Mouse (Mus musculus): Measurements from ENCODE around the gene Tnxb. TPM values are rescaled to one million over a fixed set of nuclear protein-coding genes. Genes with fewer than 3 reads are reported as not detected.
"Not testable (repeated sequence)": the region's sequence is repeated elsewhere in the genome, so short reads cannot be mapped to it uniquely, and the experiment has no call there.

Tnxb gene
- total RNA-seq, 2 experiments from 2014 or later, result 40.6 to 47.3 TPM

GRCm38 (mm10) chr17:34685120-34686110 is 15.1 kb downstream of the Tnxb start:
- DNase-seq, result peak; percentile 70

GRCm38 (mm10) chr17:34688889-34689288 is 18.6 kb downstream of the Tnxb start:
- DNase-seq, result no peak

- peak; percentile 59 for DNase-seq
Measured at GRCm38 (mm10) chr17:34690458-34690857, 20.1 kb downstream of the Tnxb start.

GRCm38 (mm10) chr17:34692906-34693305 is 22.6 kb downstream of the Tnxb start:
- peak; percentile 87 for DNase-seq

GRCm38 (mm10) chr17:34699575-34700408 is 29.5 kb downstream of the Tnxb start:
- no peak for DNase-seq

GRCm38 (mm10) chr17:34700671-34701071 is 30.3 kb downstream of the Tnxb start:
- DNase-seq, result no peak

GRCm38 (mm10) chr17:34706476-34706875 is 36.1 kb downstream of the Tnxb start:
- DNase-seq, result not testable (repeated sequence)

- DNase-seq, result peak; percentile 89
Measured at GRCm38 (mm10) chr17:34712951-34713350, 42.6 kb downstream of the Tnxb start.

- peak; percentile 75 for DNase-seq
Measured at GRCm38 (mm10) chr17:34714181-34714907, 44.0 kb downstream of the Tnxb start.

GRCm38 (mm10) chr17:34714908-34715445 is 44.6 kb downstream of the Tnxb start:
- DNase-seq, result peak; percentile 59

GRCm38 (mm10) chr17:34715451-34715850 is 45.1 kb downstream of the Tnxb start:
- DNase-seq, result peak; percentile 45

- no peak for DNase-seq
Measured at GRCm38 (mm10) chr17:34716247-34716646, 45.9 kb downstream of the Tnxb start.

- DNase-seq, result peak; percentile 45
Measured at GRCm38 (mm10) chr17:34717401-34717800, 47.1 kb downstream of the Tnxb start.

- DNase-seq, result peak; percentile 52
Measured at GRCm38 (mm10) chr17:34719886-34720285, 49.6 kb downstream of the Tnxb start.

GRCm38 (mm10) chr17:34722238-34722637 is 51.9 kb downstream of the Tnxb start:
- not testable (repeated sequence) for DNase-seq

GRCm38 (mm10) chr17:34723066-34723465 is 52.7 kb downstream of the Tnxb start:
- no peak for DNase-seq

- DNase-seq, result no peak
Measured at GRCm38 (mm10) chr17:34727887-34728286, 57.6 kb downstream of the Tnxb start.

- DNase-seq, result not testable (repeated sequence)
Measured at GRCm38 (mm10) chr17:34729155-34729554, 58.8 kb downstream of the Tnxb start.

- peak; percentile 48 for DNase-seq
Measured at GRCm38 (mm10) chr17:34729779-34730553, 59.6 kb downstream of the Tnxb start.

GRCm38 (mm10) chr17:34737466-34737865 is 67.1 kb downstream of the Tnxb start:
- DNase-seq, result not testable (repeated sequence)

GRCm38 (mm10) chr17:34739708-34740107 is 69.4 kb downstream of the Tnxb start:
- not testable (repeated sequence) for DNase-seq
